ENCODE assay signal across 7 mouse cellular contexts in the genomic region with DNA sequence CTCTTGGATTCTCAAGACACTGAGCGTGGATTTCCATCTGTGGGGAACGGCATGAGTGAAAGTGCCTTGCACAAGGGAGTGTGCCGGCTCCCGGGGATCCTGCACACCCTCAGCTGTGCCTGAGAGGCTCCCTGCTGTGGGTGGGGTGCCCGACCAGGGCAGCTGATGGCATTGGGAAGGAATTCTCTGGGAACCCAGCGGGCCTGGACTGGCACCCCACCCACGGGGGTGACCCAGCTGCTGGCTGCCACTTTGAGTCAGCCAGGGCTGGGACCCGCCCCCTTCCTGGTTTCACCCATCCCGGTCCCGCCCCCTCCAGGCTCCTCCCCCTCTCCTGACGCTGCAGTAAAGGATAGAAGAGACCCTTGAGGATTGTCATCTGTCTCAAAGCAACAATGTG. TPM values are rescaled to one million over a fixed set of nuclear protein-coding genes. Genes with fewer than 3 reads are reported as not detected.
A peak's percentile ranks its signal among the peaks of the same experiment; 100 is the strongest.
DNase-seq lines count a peak whose midpoint lies in the region; ATAC-seq and TF ChIP-seq lines count a peak whose summit lies in the region.

No protein-coding gene starts in this region.

- in situ Hi-C loops in CH12.LX (cut with MboI; ENCODE audit: low pct_ligation_motif_present, low pct_unique_long_range_greater_than_20kb, low sequenced_read_pairs): no loop called here

- no peaks in the 10 kb centered on the region for H3K27me3 ChIP-seq in CH12.LX (replicated peaks)
- H3K27me3 ChIP-seq in heart, embryonic 14.5 days (ENCODE audit: control insufficient read depth, insufficient read depth, low read length): no peaks in the 10 kb centered on the region
- H3K27me3 ChIP-seq in liver, embryonic 13.5 days: peaks cover 6% of the 10 kb centered on the region
- no peaks in the 10 kb centered on the region for H3K27me3 ChIP-seq in stomach, embryonic 14.5 days (ENCODE audit: control insufficient read depth, insufficient read depth, low read length)

- H3K9me3 ChIP-seq in CH12.LX (replicated peaks; ENCODE audit: low read length): no peaks in the 10 kb centered on the region
- H3K9me3 ChIP-seq in heart, embryonic 14.5 days (ENCODE audit: control insufficient read depth, low read length): no peaks in the 10 kb centered on the region
- H3K9me3 ChIP-seq in liver, embryonic 13.5 days (replicated peaks): no peaks in the 10 kb centered on the region
- no peaks in the 10 kb centered on the region for H3K9me3 ChIP-seq in stomach, embryonic 14.5 days (ENCODE audit: control insufficient read depth, low read depth, low read length)

- no peaks in the 10 kb centered on the region for H3K36me3 ChIP-seq in CH12.LX (replicated peaks in 1 of 2; ENCODE audit: control insufficient read depth in 1 of 2, insufficient read depth in 1 of 2, low read length in 1 of 2)
- H3K36me3 ChIP-seq in heart, embryonic 14.5 days (ENCODE audit: control insufficient read depth, insufficient read depth, low read length): no peaks in the 10 kb centered on the region
- H3K36me3 ChIP-seq in liver, embryonic 13.5 days: no peaks in the 10 kb centered on the region
- H3K36me3 ChIP-seq in stomach, embryonic 14.5 days (ENCODE audit: control insufficient read depth, insufficient read depth, low read length): no peaks in the 10 kb centered on the region

- WGBS in heart, embryonic 14.5 days: 29% methylated on average over 10 of the region's 11 CpGs
- WGBS in liver, embryonic 13.5 days (ENCODE audit: insufficient replicate concordance): 24% methylated on average over 10 of the region's 11 CpGs
- 32% methylated on average over 11 of the region's 11 CpGs for WGBS in stomach, embryonic 14.5 days

- H3K79me2 ChIP-seq in CH12.LX (replicated peaks; ENCODE audit: control insufficient read depth, extremely low read depth, insufficient read depth, poor library complexity, severe bottlenecking): no peaks in the 10 kb centered on the region

- H3K9ac ChIP-seq in CH12.LX (ENCODE audit: insufficient read depth, low read depth): peak overlapping the region; percentile 22; the same call in 1 of the 2 replicates
- 0 out of 2 replicates have a peak overlapping the region, but pooled peaks have one; percentile 27 for H3K9ac ChIP-seq in heart, embryonic 14.5 days (ENCODE audit: low read length)
- no peak overlapping the region for H3K9ac ChIP-seq in liver, embryonic 13.5 days
- H3K9ac ChIP-seq in stomach, embryonic 14.5 days (replicated peaks; ENCODE audit: low read depth, low read length): no peak overlapping the region

- TF ChIP-seq CTCF in CH12.LX (conservative IDR thresholded peaks at IDR 0.05 in 1 of 2, IDR thresholded peaks at IDR 0.05 in 1 of 2; ENCODE audit: low read depth in 2 of 2, low read length in 2 of 2): no peak

- no peak for TF ChIP-seq RAD21 in CH12.LX (IDR thresholded peaks at IDR 0.05; ENCODE audit: low read depth, low read length)

- ATAC-seq in heart, embryonic 14.5 days (ENCODE audit: insufficient number of reproducible peaks, insufficient read depth, low FRiP score, low read depth): no peak
- 0 out of 2 replicates have a peak, but pooled peaks have one; percentile 24 for ATAC-seq in liver, embryonic 13.5 days (ENCODE audit: low read depth)
- no peak for ATAC-seq in stomach, embryonic 14.5 days (ENCODE audit: insufficient number of reproducible peaks, insufficient read depth, low FRiP score, low read depth)

- dilution Hi-C loops in CH12.LX (cut with MboI; ENCODE audit: extremely low pct_ligation_motif_present, extremely low pct_unique_long_range_greater_than_20kb, low sequenced_read_pairs): no loop called here

- H3K27ac ChIP-seq in CH12.LX (ENCODE audit: insufficient read depth, low read depth): no peak overlapping the region
- H3K27ac ChIP-seq in heart, embryonic 14.5 days (replicated peaks in 1 of 2; ENCODE audit: control insufficient read depth in 1 of 2, insufficient read depth in 1 of 2, low read depth in 2 of 2, low read length in 2 of 2): no peak overlapping the region
- H3K27ac ChIP-seq in liver, embryonic 13.5 days: no peak overlapping the region
- peak overlapping the region; percentile 28; the same call in 1 of the 2 replicates for H3K27ac ChIP-seq in stomach, embryonic 14.5 days (ENCODE audit: low read length)

- H3K4me3 ChIP-seq in CH12.LX (replicated peaks in 1 of 3; ENCODE audit: low read depth in 2 of 3, low read length in 2 of 3, poor library complexity in 1 of 3): peak overlapping the region; percentile 37 to 46 (median 44)
- H3K4me3 ChIP-seq in heart, embryonic 14.5 days (ENCODE audit: control insufficient read depth in 1 of 2, insufficient read depth in 1 of 2, low read depth in 1 of 2, low read length in 2 of 2): no peak overlapping the region
- no peak overlapping the region for H3K4me3 ChIP-seq in liver, embryonic 13.5 days (replicated peaks)
- no peak overlapping the region for H3K4me3 ChIP-seq in stomach, embryonic 14.5 days (ENCODE audit: low read depth, low read length)

- DNase-seq in CH12.LX (ENCODE audit: extremely low read depth) (peak; percentile 74), MN1 (ENCODE audit: low spot score) (peak; percentile 54)
- no peak for DNase-seq in liver, embryonic 13.5 days
- no peak for DNase-seq in right cerebral cortex, postnatal 36 days (ENCODE audit: low spot score in 2 of 2)
- no peak for DNase-seq in frontal cortex, adult 2 months (ENCODE audit: extremely low spot score in 1 of 2, low spot score in 1 of 2)

- peak overlapping the region; percentile 84 for H3K4me2 ChIP-seq in CH12.LX (ENCODE audit: insufficient read depth, low read depth, poor library complexity, severe bottlenecking)
- peak overlapping the region; percentile 47 for H3K4me2 ChIP-seq in heart, embryonic 14.5 days (ENCODE audit: low read length)
- peak overlapping the region; percentile 35; the same call in 1 of the 2 replicates for H3K4me2 ChIP-seq in liver, embryonic 13.5 days
- H3K4me2 ChIP-seq in stomach, embryonic 14.5 days (replicated peaks; ENCODE audit: low read depth, low read length): peak overlapping the region; percentile 16; the same call in 1 of the 2 replicates

- no peak for TF ChIP-seq EP300 in CH12.LX (IDR thresholded peaks at IDR 0.05; ENCODE audit: low read length)

- H3K4me1 ChIP-seq in CH12.LX (ENCODE audit: control insufficient read depth in 1 of 2, insufficient read depth in 2 of 2): peaks cover 6 to 35% of the 10 kb centered on the region in 2 experiments
- peaks cover 5 to 12% of the 10 kb centered on the region in 2 experiments; a peak in 3 of 4 replicates for H3K4me1 ChIP-seq in heart, embryonic 14.5 days (ENCODE audit: control insufficient read depth in 2 of 2, insufficient read depth in 2 of 2, low read length in 2 of 2)
- peaks cover 23% of the 10 kb centered on the region for H3K4me1 ChIP-seq in liver, embryonic 13.5 days (replicated peaks)
- peaks cover 23% of the 10 kb centered on the region for H3K4me1 ChIP-seq in stomach, embryonic 14.5 days (ENCODE audit: control insufficient read depth, insufficient read depth, low read length)

- TF ChIP-seq POLR2A in CH12.LX (IDR thresholded peaks at IDR 0.05; ENCODE audit: low read depth, low read length): peak; percentile 55

TF ChIP-seq in CH12.LX, 34 proteins besides CTCF, POLR2A, EP300 and RAD21:
- TF ChIP-seq MAZ (IDR thresholded peaks at IDR 0.05; ENCODE audit: low read depth, low read length): no peak
- peak; percentile 61 for TF ChIP-seq ELF1 (IDR thresholded peaks at IDR 0.05; ENCODE audit: low read depth, low read length)
- no peak for TF ChIP-seq SIN3A (IDR thresholded peaks at IDR 0.05; ENCODE audit: low read length)
- 0 out of 2 replicates have a peak, but pooled peaks have one; percentile 13 for TF ChIP-seq TCF12 (IDR thresholded peaks at IDR 0.05; ENCODE audit: low read depth, low read length)
- TF ChIP-seq IRF4 (IDR thresholded peaks at IDR 0.05; ENCODE audit: low read depth, low read length): peak; percentile 72
- 0 out of 2 replicates have a peak, but pooled peaks have one; percentile 25 for TF ChIP-seq NELFE (IDR thresholded peaks at IDR 0.05; ENCODE audit: low read depth, low read length)
- no peak for TF ChIP-seq E2F4 (IDR thresholded peaks at IDR 0.05; ENCODE audit: insufficient replicate concordance, low read depth, low read length)

RNA-seq across cellular contexts. Expression of gene Itpr3, which starts 5.6 kb away (rescaled TPM):
- total RNA-seq in CH12.LX (2012; rRNA removed) (8.3 and 11.3 TPM in 2 replicates), CH12.LX (2014; rRNA removed) (2.5 TPM in 2 replicates)
- polyA plus RNA-seq in CH12.LX (2012; ENCODE audit: insufficient read length, low read depth): 8.5 and 9.5 TPM in 2 replicates
- 1.7 TPM in 2 replicates for polyA plus RNA-seq in heart, embryonic 14.5 days (2014; fragmentation: Nextera tagmentation; extraction: Ambion mirVana)
- 0.48 and 0.56 TPM in 2 replicates for polyA plus RNA-seq in liver, embryonic 13.5 days (2015; fragmentation: Nextera tagmentation; extraction: Ambion mirVana)
- 11.5 and 13.3 TPM in 2 replicates for polyA plus RNA-seq in stomach, embryonic 14.5 days (2014; fragmentation: Nextera tagmentation; extraction: Ambion mirVana)
- polyA plus RNA-seq in frontal cortex, adult 2 months (2012; rRNA removed): 3.8 and 4.2 TPM in 2 replicates

RNA-seq across cellular contexts. Expression of gene Bak1, which starts 22.7 kb away (rescaled TPM):
- total RNA-seq in CH12.LX (2012; rRNA removed) (57.3 and 69.8 TPM in 2 replicates), CH12.LX (2014; rRNA removed) (61.8 and 62.9 TPM in 2 replicates)
- 123 and 140 TPM in 2 replicates for polyA plus RNA-seq in CH12.LX (2012; ENCODE audit: insufficient read length, low read depth)
- 8.2 and 10.5 TPM in 2 replicates for polyA plus RNA-seq in heart, embryonic 14.5 days (2014; fragmentation: Nextera tagmentation; extraction: Ambion mirVana)
- 2.4 and 3.0 TPM in 2 replicates for polyA plus RNA-seq in liver, embryonic 13.5 days (2015; fragmentation: Nextera tagmentation; extraction: Ambion mirVana)
- polyA plus RNA-seq in stomach, embryonic 14.5 days (2014; fragmentation: Nextera tagmentation; extraction: Ambion mirVana): 8.6 and 10.4 TPM in 2 replicates
- polyA plus RNA-seq in frontal cortex, adult 2 months (2012; rRNA removed): 17.9 and 19.4 TPM in 2 replicates

Comparison
In these comparisons a context has a peak if more than half of its experiments do, and no peak if none do; other contexts are left out.
1. DNase-seq: peak in CH12.LX (single experiment) and MN1 (single experiment); none in liver, embryonic 13.5 days (single experiment), right cerebral cortex, postnatal 36 days (0 of 2) and frontal cortex, adult 2 months (0 of 2).
2. H3K4me2 ChIP-seq: peak in every context shown above with its lines; median percentile 84 in CH12.LX; 47 in heart, embryonic 14.5 days; 35 in liver, embryonic 13.5 days; 16 in stomach, embryonic 14.5 days.
3. H3K4me3 ChIP-seq: peak in CH12.LX (3 of 3); none in heart, embryonic 14.5 days (0 of 2), liver, embryonic 13.5 days (single experiment) and stomach, embryonic 14.5 days (single experiment).
4. H3K9ac ChIP-seq: peak in CH12.LX (single experiment) and heart, embryonic 14.5 days (single experiment); none in liver, embryonic 13.5 days (single experiment) and stomach, embryonic 14.5 days (single experiment).